Mouse (Mus musculus) stomach, postnatal 0 days (tissue): ENCODE results near the gene Ppbp. TPM values are rescaled to one million over a fixed set of nuclear protein-coding genes. Genes with fewer than 3 reads are reported as not detected.

Experiments used
- ATAC-seq: fragments of 200-750 bp; cut with Nextera tagmentation; 2 replicates; pipeline ENCODE4 v1.8.0; 2017; ENCODE audit not compliant: low FRiP score, low TSS enrichment
- DNase-seq: peaks from one replicate; pipeline ENCODE4 v3.0.0-alpha.2; 2016; ENCODE audit warnings: low spot score
- H3K27ac ChIP-seq: fragments of 300-500 bp; sonication (generic); replicated peaks from 2 replicates; pipeline ENCODE4 v1.5.1; 2014; ENCODE audit warnings: mild to moderate bottlenecking, control low read depth
- H3K27me3 ChIP-seq: fragments of 300-500 bp; sonication (generic); 2 replicates; pipeline ENCODE4 v1.6.1; 2014; ENCODE audit warnings: low read length; ENCODE audit not compliant: control insufficient read depth, insufficient read depth
- H3K36me3 ChIP-seq: fragments of 300-500 bp; sonication (generic); 2 replicates; pipeline ENCODE4 v1.6.1; 2014; ENCODE audit warnings: low read length, mixed read lengths; ENCODE audit not compliant: control insufficient read depth, insufficient read depth
- H3K4me1 ChIP-seq: fragments of 300-500 bp; sonication (generic); replicated peaks from 2 replicates; pipeline ENCODE4 v1.6.1; 2014; ENCODE audit warnings: antibody characterized with exemption; ENCODE audit not compliant: control insufficient read depth, insufficient read depth
- H3K4me2 ChIP-seq: fragments of 300-500 bp; sonication (generic); replicated peaks from 2 replicates; pipeline ENCODE4 v1.6.1; 2014; ENCODE audit warnings: low read depth, mild to moderate bottlenecking, control low read depth, moderate library complexity
- H3K4me3 ChIP-seq: fragments of 300-500 bp; sonication (generic); 2 replicates; pipeline ENCODE4 v1.5.1; 2014; ENCODE audit warnings: low read depth, low read length, control low read depth
- H3K9ac ChIP-seq: fragments of 300-500 bp; sonication (generic); 2 replicates; pipeline ENCODE4 v1.6.1; 2014; ENCODE audit warnings: mild to moderate bottlenecking, low read length, control low read depth, mixed read lengths
- H3K9me3 ChIP-seq: fragments of 300-500 bp; sonication (generic); 2 replicates; pipeline ENCODE4 v1.6.1; 2016; ENCODE audit warnings: low read length; ENCODE audit not compliant: control insufficient read depth
- CTCF ChIP-seq: IDR thresholded peaks from 2 replicates; pipeline ENCODE4 v1.5.1; 2016; ENCODE audit warnings: antibody characterized with exemption, low read depth, mild to moderate bottlenecking, moderate library complexity
- EP300 ChIP-seq: optimal IDR thresholded peaks from 2 replicates; pipeline ENCODE3; 2016; ENCODE audit warnings: antibody characterized with exemption
- WGBS: fragments of 180-500 bp; shearing (Covaris S2); extraction: QIAGEN DNeasy Blood & Tissue Kit; methylation state at CpG from one replicate; pipeline ENCODE4 v1.1.7; 2014; 5-methylcytosine and 5-hydroxymethylcytosine counted together
- polyA plus RNA-seq: library from polyadenylated mRNA; unstranded; fragments of >200 nt; fragmentation: Nextera tagmentation; extraction: Ambion mirVana; gene quantifications from 2 replicates; pipeline ENCODE4 v1.2.1, GENCODE M21; 2015

The Ppbp gene
- polyA plus RNA-seq, 1 experiment from 2014 or later = 4.4 TPM

DNA sequence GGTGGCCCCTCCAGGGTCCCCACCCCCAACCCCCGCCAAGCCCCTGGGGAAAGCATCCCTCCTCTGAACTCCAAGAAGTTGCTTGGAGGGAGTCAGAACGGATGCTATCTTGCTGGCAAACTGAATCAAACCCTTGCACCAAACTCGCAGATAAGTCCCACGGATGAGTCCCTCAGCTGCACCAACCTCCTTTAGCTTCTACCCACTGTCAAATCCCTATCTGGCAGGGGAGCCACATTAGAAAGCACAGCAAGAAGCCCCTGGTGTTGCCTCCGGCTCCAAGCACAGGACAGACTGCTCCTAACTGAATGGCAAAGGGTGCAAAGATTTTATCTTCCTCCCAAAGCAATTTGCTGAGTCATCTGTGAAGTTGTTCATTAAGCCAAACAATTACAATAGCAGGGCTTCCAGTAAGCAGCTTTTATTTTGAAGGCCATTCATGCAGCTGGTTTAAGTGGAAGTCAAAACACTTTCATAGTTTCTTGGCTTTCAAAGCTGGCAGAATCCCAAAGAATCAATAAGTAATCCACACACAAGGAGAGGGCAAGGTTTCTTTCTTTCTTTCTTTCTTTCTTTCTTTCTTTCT, 10.2 kb upstream of the Ppbp start:
- DNase-seq (no peak), ATAC-seq (no peak; the same call in 1 of the 2 replicates)
- H3K4me2 ChIP-seq = no peak overlapping the region
- H3K4me1 ChIP-seq = peaks cover 2% of the 10 kb centered on the region; the same call in 1 of the 2 replicates
- H3K27ac ChIP-seq = no peak overlapping the region
- no peaks in the 10 kb centered on the region for H3K36me3 ChIP-seq
- peaks cover 6% of the 10 kb centered on the region; the same call in 1 of the 2 replicates for H3K27me3 ChIP-seq
- 37% methylated on average over 5 of the region's 5 CpGs for WGBS
- H3K9ac ChIP-seq = no peak overlapping the region
- TF ChIP-seq CTCF (no peak), EP300 (no peak)
- no peak overlapping the region for H3K4me3 ChIP-seq
- no peaks in the 10 kb centered on the region for H3K9me3 ChIP-seq

DNA sequence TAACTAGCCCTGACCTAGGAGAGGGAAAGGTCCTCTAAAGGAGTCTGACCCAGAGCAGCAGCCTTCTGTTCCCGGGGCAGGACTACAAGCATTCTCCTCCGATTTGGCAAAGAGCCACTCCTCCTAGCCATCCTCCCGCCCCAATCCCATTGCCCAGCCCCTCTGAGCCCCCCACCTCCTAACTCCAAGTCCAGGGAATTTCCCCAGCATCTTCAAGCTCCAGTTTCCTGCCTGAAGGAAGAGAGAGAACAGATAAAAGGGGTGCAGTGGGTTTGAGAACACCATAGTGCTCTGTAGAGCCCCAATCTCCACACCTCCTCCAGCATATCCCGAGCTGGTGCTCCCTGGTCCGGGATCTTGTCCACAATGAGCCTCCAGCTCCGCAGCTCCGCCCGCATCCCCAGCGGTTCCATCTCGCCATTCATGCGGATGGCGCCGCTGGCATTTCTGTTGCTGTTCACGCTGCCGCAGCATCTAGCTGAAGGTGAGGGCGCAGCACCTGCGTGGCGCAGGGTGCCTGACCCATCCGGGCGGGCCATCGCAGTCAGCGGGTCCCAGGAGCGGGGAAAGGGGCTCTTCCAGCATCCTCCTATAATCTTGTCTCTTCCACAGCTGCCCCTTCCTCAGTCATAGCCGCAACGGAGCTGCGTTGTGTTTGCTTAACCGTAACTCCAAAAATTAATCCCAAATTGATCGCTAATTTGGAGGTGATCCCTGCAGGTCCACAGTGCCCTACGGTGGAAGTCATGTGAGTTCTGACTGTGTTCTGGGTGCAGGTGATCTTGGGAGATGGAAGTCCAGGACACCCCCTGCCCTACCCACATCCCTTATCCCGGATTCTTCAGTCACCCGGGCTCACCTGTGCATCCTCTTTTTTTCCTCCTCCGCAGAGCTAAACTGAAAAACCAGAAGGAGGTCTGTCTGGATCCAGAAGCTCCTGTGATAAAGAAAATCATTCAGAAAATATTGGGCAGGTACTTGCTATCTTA, 8.9 kb upstream of the Ppbp start, which contains the start of gene Cxcl5:
Gene Cxcl5 (plus strand): TSS at position 284 of the 989 bp plus-strand sequence.
- 7% methylated on average over 32 of the region's 32 CpGs for WGBS
- Histone ChIP-seq H3K27me3 (peaks cover 6% of the 10 kb centered on the region; the same call in 1 of the 2 replicates), H3K4me3 (peak within 1 kb of the TSS; percentile 28), H3K4me2 (peak within 1 kb of the TSS; percentile 49), H3K4me1 (peaks cover 2% of the 10 kb centered on the region; the same call in 1 of the 2 replicates), H3K9ac (0 out of 2 replicates have a peak within 1 kb of the TSS, but pooled peaks have one; percentile 8), H3K9me3 (no peaks in the 10 kb centered on the region), H3K36me3 (no peaks in the 10 kb centered on the region), H3K27ac (no peak within 1 kb of the TSS)
- ATAC-seq (no peak), DNase-seq (peak; percentile 23)
- TF ChIP-seq CTCF = no peak
- no peak for TF ChIP-seq EP300

DNA sequence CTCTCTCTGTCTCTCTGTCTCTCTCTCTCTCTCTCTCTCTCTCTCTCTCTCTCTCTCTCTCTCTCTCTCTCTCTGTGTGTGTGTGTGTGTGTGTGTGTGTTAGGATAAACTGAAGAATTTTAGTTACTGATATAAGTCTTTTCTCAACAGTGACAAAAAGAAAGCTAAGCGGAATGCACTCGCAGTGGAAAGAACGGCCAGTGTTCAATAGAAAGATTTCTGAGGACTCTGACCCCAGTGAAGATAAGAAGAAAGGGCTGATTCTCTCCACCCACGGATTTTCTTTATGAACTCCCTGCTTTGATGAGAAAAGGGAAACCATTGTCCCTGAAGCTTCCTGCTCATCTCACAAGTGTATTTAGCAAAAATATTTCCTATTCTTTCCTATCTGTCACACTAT, 8.0 kb upstream of the Ppbp start:
- WGBS = 36% methylated on average over 4 of the region's 4 CpGs
- DNase-seq (no peak), ATAC-seq (no peak)
- Histone ChIP-seq H3K9me3 (no peaks in the 10 kb centered on the region), H3K4me3 (no peak overlapping the region), H3K4me1 (peaks cover 2% of the 10 kb centered on the region; the same call in 1 of the 2 replicates), H3K4me2 (no peak overlapping the region), H3K36me3 (no peaks in the 10 kb centered on the region), H3K9ac (no peak overlapping the region), H3K27me3 (peaks cover 6% of the 10 kb centered on the region; the same call in 1 of the 2 replicates), H3K27ac (no peak overlapping the region)
- TF ChIP-seq EP300 (no peak), CTCF (no peak)

DNA sequence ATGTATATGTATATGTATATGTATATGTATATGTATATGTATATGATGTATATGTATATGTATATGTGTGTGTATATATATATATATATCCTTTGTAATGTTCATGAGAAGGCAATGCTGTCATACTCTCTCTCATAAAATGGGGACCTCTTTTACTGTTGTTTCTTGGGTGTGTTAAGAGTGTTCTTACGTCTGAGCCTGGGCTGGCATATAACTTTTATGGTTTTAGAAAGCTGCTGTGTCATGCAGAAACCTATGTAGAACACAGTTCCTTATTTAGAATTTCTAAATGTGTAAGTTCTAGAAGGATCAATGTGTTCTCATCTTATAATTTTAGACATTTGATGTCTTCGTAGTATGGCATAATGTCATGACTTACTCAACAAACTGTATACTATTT, 7.5 kb upstream of the Ppbp start:
- Histone ChIP-seq H3K4me3 (no peak overlapping the region), H3K36me3 (no peaks in the 10 kb centered on the region), H3K4me2 (no peak overlapping the region), H3K27ac (no peak overlapping the region), H3K9ac (no peak overlapping the region), H3K4me1 (peaks cover 2% of the 10 kb centered on the region; the same call in 1 of the 2 replicates), H3K9me3 (no peaks in the 10 kb centered on the region), H3K27me3 (peaks cover 6% of the 10 kb centered on the region; the same call in 1 of the 2 replicates)
- no peak for DNase-seq
- no peak for ATAC-seq
- 85% methylated on average over 2 of the region's 2 CpGs for WGBS
- TF ChIP-seq EP300 (no peak), CTCF (no peak)

DNA sequence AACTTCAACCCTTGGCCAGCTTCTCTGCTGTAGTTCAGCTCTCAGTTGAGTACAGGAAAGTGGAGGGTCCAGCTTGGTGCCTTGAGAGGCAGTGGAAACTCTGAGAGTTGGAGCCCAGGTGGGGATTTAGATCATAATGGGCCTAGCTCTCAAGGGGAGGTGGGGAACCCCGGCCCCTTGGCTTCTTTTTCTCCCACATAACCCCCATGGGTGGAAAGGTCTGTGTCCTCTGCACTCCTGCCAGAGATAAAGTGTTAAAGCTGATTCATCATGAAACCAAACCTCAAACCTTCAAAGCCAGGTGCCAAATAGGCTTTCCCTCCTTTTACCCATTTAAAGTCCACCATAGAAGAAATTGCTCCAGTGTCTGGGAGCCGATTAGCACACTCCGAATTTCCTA, 6.5 kb upstream of the Ppbp start:
- Histone ChIP-seq H3K4me2 (no peak overlapping the region), H3K9me3 (no peaks in the 10 kb centered on the region), H3K4me1 (peaks cover 2% of the 10 kb centered on the region; the same call in 1 of the 2 replicates), H3K4me3 (no peak overlapping the region), H3K9ac (no peak overlapping the region), H3K27me3 (peaks cover 6% of the 10 kb centered on the region; the same call in 1 of the 2 replicates), H3K27ac (no peak overlapping the region), H3K36me3 (no peaks in the 10 kb centered on the region)
- no peak for TF ChIP-seq CTCF
- TF ChIP-seq EP300 = no peak
- 74% methylated on average over 3 of the region's 3 CpGs for WGBS
- DNase-seq (no peak), ATAC-seq (no peak)
